ENCODE assay signal across 16 mouse cellular contexts in the genomic region with DNA sequence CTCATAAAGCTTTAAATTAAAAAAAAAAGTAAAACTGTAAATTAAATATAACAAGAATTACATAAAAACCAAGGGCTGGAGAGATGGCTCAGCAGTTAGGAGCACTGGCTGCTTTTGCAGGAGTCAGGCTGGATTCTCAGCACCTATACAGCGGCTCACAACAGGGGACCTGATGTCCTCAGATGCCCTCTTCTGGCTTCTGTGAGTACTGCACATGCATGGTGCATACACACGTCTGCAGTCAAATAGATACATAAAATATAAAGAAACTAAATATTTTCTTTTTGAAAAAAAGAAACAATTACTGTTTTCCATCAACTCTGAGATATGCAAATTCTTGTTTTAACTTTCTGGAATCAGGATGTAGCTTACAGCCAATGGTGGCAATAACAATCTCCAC.
DNase-seq lines count a peak whose midpoint lies in the region; ATAC-seq and TF ChIP-seq lines count a peak whose summit lies in the region.
"Had no signal": no experiment of that assay in that cellular context is flagged by ENCODE, and none has a peak within 500 bp of the region (broad histone marks: within the 10 kb centered on the region; RNA-seq: fewer than 3 reads in every experiment).

No protein-coding gene starts in this region.

- H3K4me3 ChIP-seq in heart, adult 2 months = no peak overlapping the region
- no peak overlapping the region for H3K4me3 ChIP-seq in heart, embryonic 10.5 days
- no peak overlapping the region for H3K4me3 ChIP-seq in forebrain, postnatal 0 days (ENCODE audit: low read depth, low read length)
- H3K4me3 ChIP-seq: heart, embryonic 15.5 days; kidney, embryonic 15.5 days; limb, embryonic 12.5 days; liver, embryonic 15.5 days had no signal

- no peaks in the 10 kb centered on the region for H3K27me3 ChIP-seq in heart, adult 2 months (ENCODE audit: control insufficient read depth, insufficient read depth, low read length)
- H3K27me3 ChIP-seq in heart, embryonic 10.5 days (ENCODE audit: insufficient read depth, poor library complexity, severe bottlenecking) = no peaks in the 10 kb centered on the region
- H3K27me3 ChIP-seq in forebrain, postnatal 0 days (ENCODE audit: insufficient read depth, low read length) = no peaks in the 10 kb centered on the region
- H3K27me3 ChIP-seq: heart, embryonic 15.5 days; kidney, embryonic 15.5 days; limb, embryonic 12.5 days; liver, embryonic 15.5 days had no signal

- H3K9me3 ChIP-seq in heart, embryonic 10.5 days = no peaks in the 10 kb centered on the region
- no peaks in the 10 kb centered on the region for H3K9me3 ChIP-seq in forebrain, postnatal 0 days (ENCODE audit: low read length)
- H3K9me3 ChIP-seq: heart, embryonic 15.5 days; kidney, embryonic 15.5 days; limb, embryonic 12.5 days; liver, embryonic 15.5 days had no signal

- H3K36me3 ChIP-seq in heart, adult 2 months (ENCODE audit: control insufficient read depth, insufficient read depth, low read length) = no peaks in the 10 kb centered on the region
- no peaks in the 10 kb centered on the region for H3K36me3 ChIP-seq in heart, embryonic 10.5 days
- no peaks in the 10 kb centered on the region for H3K36me3 ChIP-seq in forebrain, postnatal 0 days (ENCODE audit: insufficient read depth)
- H3K36me3 ChIP-seq: heart, embryonic 15.5 days; kidney, embryonic 15.5 days; limb, embryonic 12.5 days; liver, embryonic 15.5 days had no signal

- no peak overlapping the region for H3K27ac ChIP-seq in heart, adult 2 months
- H3K27ac ChIP-seq in heart, embryonic 10.5 days = no peak overlapping the region
- H3K27ac ChIP-seq in forebrain, postnatal 0 days (ENCODE audit: low read depth, low read length) = no peak overlapping the region
- H3K27ac ChIP-seq: heart, embryonic 15.5 days; kidney, embryonic 15.5 days; liver, embryonic 15.5 days; stomach, postnatal 0 days had no signal

- intact Hi-C loops in heart, adult 2 months (cut with DNase I) = no loop called here

- no peak for DNase-seq in heart, adult 2 months
- no peak for DNase-seq in heart, embryonic 10.5 days (ENCODE audit: low spot score)
- DNase-seq in thymus, postnatal 14 days = peak; percentile 4
- no peak for DNase-seq in thymus, postnatal 36 days
- peak; percentile 52 for DNase-seq in R1 (ENCODE audit: low read depth, low spot score)
- no peak for DNase-seq in c-Kit-positive CD71-positive TER-119-positive erythroid progenitor cells, embryonic 14.5 days (ENCODE audit: low spot score)
- DNase-seq in forebrain, postnatal 0 days = no peak
- DNase-seq: cerebellum, adult 9-11 months; lung, postnatal 10 days had no signal

- H3K4me1 ChIP-seq in heart, adult 2 months (ENCODE audit: control insufficient read depth, insufficient read depth, low read length) = no peaks in the 10 kb centered on the region
- no peaks in the 10 kb centered on the region for H3K4me1 ChIP-seq in heart, embryonic 10.5 days
- H3K4me1 ChIP-seq in forebrain, postnatal 0 days (ENCODE audit: insufficient read depth) = no peaks in the 10 kb centered on the region
- H3K4me1 ChIP-seq: heart, embryonic 15.5 days; liver, embryonic 15.5 days had no signal

- TF ChIP-seq POLR2A in heart, adult 2 months (IDR thresholded peaks at IDR 0.05; ENCODE audit: insufficient read depth, low read depth, low read length) = no peak

- H3K4me2 ChIP-seq in forebrain, postnatal 0 days (ENCODE audit: low read depth) = no peak overlapping the region
- H3K4me2 ChIP-seq: heart, embryonic 15.5 days; kidney, embryonic 15.5 days; limb, embryonic 12.5 days; liver, embryonic 15.5 days had no signal

- WGBS in heart, adult 2 months = 96% methylated on average over 2 of the region's 2 CpGs
- WGBS in heart, embryonic 10.5 days = 88% methylated on average over 2 of the region's 2 CpGs
- 89% methylated on average over 2 of the region's 2 CpGs for WGBS in forebrain, postnatal 0 days

- 0 out of 2 replicates have a peak, but pooled peaks have one; percentile 19 for TF ChIP-seq CTCF in heart, adult 2 months (IDR thresholded peaks at IDR 0.05)
- TF ChIP-seq CTCF in forebrain, postnatal 0 days (IDR thresholded peaks at IDR 0.05; ENCODE audit: low read depth) = no peak

- no peak for ATAC-seq in forebrain, postnatal 0 days
- ATAC-seq: forebrain, embryonic 14.5 days; inflammation-experienced regulatory T-cells, adult 6 months had no signal

- no peaks in the 10 kb centered on the region for H3K79me2 ChIP-seq in heart, adult 2 months (replicated peaks; ENCODE audit: control insufficient read depth, insufficient read depth, low read length)

- no peak for TF ChIP-seq EP300 in heart, adult 2 months (IDR thresholded peaks at IDR 0.05; ENCODE audit: insufficient read depth, low read depth, low read length)

- H3K9ac ChIP-seq in heart, adult 2 months (ENCODE audit: low read depth, low read length) = no peak overlapping the region
- no peak overlapping the region for H3K9ac ChIP-seq in forebrain, postnatal 0 days
- H3K9ac ChIP-seq: heart, embryonic 15.5 days; kidney, embryonic 15.5 days; limb, embryonic 12.5 days; liver, embryonic 15.5 days had no signal

Comparison
In these comparisons a context has a peak if more than half of its experiments do, and no peak if none do; other contexts are left out.
1. DNase-seq: peak in thymus, postnatal 14 days (single experiment) and R1 (single experiment); none in heart, adult 2 months (0 of 2), heart, embryonic 10.5 days (single experiment), thymus, postnatal 36 days (0 of 2), c-Kit-positive CD71-positive TER-119-positive erythroid progenitor cells, embryonic 14.5 days (single experiment) and forebrain, postnatal 0 days (single experiment).